Mouse (Mus musculus): ENCODE data around the gene Hist1h3i. TPM values are rescaled to one million over a fixed set of nuclear protein-coding genes. Genes with fewer than 3 reads are reported as not detected.
A peak's percentile ranks its signal among the peaks of the same experiment; 100 is the strongest.
"Not testable (repeated sequence)": the region's sequence is repeated elsewhere in the genome, so short reads cannot be mapped to it uniquely, and the experiment has no call there.

The Hist1h3i gene
- 1 to 10 TPM in 2 of 3 experiments, not detected in 1; 3.1 to 3.4 TPM for polyA plus RNA-seq (2017; shearing (Covaris generic))

DNA sequence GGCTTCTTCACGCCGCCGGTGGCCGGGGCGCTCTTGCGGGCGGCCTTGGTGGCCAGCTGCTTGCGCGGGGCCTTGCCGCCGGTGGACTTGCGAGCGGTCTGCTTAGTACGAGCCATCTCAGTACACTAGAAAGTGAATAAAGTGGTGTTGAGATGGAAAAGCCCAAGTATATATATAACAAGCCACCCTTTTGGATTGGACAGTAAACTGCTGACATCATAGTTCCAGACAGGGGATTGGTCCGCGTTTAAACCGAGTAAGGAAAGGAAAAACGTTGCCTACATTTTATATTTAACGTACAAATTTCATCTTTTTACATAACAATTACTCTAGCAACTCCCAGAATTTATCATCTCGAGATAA lies at the start of gene Hist1h3i:
TSS of gene Hist1h3i (minus strand) at position 116 of the 363 bp plus-strand sequence.
- ATAC-seq: peak; percentile 61

DNA sequence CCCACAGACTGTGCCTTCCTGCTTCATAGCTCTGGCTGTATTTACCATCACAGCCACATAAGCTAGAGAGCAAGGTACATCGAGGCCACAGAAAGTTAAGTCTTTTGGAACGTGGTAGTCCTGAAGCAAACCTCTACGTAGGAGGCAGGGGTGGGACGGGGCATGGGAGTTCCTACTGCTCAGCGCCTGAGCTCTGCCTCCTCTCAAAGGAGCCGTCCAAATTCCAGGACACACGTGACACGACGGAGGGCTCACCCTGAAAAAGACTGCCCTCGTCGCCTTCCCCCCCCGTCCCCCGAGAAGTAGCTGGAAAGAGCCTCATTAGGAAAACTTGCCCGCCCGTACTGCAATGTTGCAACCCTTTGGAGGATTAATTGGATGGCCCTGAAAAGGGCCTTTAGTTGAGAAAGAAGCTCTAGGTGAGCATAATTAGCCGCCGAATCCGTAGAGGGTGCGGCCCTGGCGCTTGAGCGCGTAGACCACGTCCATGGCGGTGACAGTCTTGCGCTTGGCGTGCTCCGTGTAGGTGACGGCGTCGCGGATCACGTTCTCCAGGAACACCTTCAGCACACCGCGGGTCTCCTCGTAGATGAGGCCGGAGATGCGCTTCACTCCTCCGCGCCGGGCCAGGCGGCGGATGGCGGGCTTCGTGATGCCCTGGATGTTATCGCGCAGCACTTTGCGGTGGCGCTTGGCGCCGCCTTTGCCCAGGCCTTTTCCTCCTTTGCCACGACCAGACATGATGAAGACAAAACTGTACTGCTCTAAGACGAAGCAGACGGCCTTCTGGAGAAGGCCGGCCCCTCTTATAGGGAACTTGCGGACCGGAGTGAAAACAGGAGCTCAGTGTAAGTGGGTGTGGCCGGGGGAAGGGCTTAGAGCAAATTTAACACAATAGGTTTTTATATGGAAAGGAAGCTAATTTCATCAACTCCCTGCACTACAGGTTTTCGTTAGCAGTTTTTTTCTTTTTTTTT lies 48.5 kb upstream of the Hist1h3i start, which contains the start of gene Hist1h4n:
TSS of gene Hist1h4n (minus strand) at position 779 of the 977 bp plus-strand sequence.
- peak; percentile 56 for ATAC-seq

- no peak for ATAC-seq
Measured at GRCm38 (mm10) chr13:21830344-21830743, 47.2 kb upstream of the Hist1h3i start.

GRCm38 (mm10) chr13:21828511-21828910 lies 45.3 kb upstream of the Hist1h3i start:
- ATAC-seq: no peak

DNA sequence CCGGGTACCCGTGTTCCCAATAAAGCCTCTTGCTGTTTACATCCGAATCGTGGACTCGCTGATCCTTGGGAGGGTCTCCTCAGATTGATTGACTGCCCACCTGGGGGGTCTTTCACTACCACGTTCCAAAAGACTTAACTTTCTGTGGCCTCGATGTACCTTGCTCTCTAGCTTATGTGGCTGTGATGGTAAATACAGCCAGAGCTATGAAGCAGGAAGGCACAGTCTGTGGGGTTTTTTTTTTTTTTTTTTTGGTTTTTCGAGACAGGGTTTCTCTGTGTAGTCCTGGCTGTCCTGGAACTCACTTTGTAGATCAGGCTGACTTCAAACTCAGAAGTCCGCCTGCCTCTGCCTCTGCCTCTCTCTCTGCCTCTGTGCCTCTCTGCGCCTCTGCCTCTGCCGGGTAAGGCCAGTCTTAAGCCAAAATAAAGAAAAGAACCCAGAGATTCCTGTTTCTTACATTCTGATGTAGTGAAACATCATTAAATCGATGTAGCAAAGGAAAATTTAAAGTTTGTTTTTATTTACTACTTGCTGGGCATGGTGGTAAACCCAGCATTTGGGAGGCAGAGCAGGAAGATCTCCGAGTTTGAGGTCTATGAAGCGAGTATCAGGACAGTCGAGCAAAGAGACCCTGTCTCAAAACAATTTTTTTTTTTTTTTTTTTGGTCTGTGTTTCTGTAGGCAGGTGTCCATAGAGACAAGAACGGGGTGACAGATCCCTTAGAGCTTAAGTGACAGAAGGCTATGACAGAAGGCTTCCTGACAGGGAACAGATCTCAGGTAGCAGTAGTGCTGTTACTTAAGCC lies 37.1 kb upstream of the Hist1h3i start:
- ATAC-seq: not testable (repeated sequence)

- ATAC-seq: not testable (repeated sequence)
Measured at GRCm38 (mm10) chr13:21812092-21812491, 28.9 kb upstream of the Hist1h3i start.

DNA sequence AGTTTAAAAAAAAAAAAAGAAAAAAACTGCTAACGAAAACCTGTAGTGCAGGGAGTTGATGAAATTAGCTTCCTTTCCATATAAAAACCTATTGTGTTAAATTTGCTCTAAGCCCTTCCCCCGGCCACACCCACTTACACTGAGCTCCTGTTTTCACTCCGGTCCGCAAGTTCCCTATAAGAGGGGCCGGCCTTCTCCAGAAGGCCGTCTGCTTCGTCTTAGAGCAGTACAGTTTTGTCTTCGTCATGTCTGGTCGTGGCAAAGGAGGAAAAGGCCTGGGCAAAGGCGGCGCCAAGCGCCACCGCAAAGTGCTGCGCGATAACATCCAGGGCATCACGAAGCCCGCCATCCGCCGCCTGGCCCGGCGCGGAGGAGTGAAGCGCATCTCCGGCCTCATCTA lies 28.4 kb upstream of the Hist1h3i start, which contains the start of gene Hist1h4m:
TSS of gene Hist1h4m (plus strand) at position 208 of the 400 bp plus-strand sequence.
- peak; percentile 36 for ATAC-seq

DNA sequence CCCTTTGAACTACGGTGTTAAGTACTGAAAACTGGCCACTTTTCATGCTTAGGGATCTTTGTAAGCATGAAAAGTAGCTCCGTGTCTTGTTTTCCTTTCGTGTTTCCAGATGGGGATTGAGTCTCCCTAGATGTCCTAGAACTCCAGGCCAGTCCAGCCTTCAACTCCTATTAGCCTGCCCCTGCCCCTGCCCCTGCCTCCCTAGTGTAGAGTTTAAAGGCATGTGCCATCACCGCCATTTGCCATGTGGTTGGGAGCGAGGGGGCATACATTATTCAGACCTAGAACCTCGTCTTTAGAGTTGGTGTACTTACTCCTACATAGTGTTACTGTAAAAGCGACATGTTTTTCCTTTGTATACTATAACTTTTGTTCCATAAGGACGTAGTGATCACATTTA lies 27.9 kb upstream of the Hist1h3i start:
- not testable (repeated sequence) for ATAC-seq

DNA sequence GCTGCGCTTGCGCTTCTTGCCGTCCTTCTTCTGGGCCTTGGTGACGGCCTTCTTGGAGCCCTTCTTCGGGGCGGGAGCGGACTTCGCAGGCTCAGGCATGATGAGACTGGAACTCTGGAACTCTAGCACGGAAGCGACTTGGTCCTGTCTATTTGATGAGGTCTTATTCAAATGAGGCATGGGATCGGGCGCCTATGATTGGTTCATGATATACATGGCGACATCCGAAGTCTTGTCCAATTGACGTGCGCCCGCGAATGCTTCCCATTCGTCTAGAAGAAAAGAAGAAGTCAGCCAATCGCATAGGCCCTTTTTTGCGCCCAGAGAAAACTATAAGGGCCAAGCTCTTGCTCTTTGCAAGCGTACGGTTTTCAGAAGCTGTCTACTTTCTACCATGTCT lies 26.9 kb upstream of the Hist1h3i start, which contains the start of the genes Hist1h2bq and Hist1h2ao:
TSS of gene Hist1h2bq (minus strand) at position 125 of the 400 bp plus-strand sequence.
TSS of gene Hist1h2ao (plus strand) at position 393 of the 400 bp plus-strand sequence.
- ATAC-seq: peak; percentile 91

- peak; percentile 94 for ATAC-seq
Measured at GRCm38 (mm10) chr13:21803058-21803457, 19.9 kb upstream of the Hist1h3i start.

- peak; percentile 52 for ATAC-seq
Measured at GRCm38 (mm10) chr13:21797163-21797562, 14.0 kb upstream of the Hist1h3i start.

DNA sequence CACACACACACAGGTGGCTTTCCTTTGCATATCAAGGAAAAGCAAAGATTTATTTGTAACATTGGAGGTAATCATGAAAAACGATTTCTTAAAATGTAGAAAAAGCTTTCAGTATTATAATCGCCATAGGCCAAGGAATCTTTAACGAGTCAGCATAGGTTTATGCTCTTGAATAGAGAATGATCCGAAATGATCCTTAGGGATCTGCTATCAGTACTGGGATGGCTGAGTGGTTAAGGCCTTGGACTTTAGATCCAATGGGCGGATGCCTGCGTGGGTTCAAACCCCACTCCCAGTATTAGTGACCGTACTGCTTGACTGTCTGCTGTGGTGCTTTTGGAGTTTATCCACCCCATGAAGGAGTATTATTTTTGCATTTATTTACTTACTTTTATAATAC lies 12.4 kb upstream of the Hist1h3i start:
- ATAC-seq: no peak

DNA sequence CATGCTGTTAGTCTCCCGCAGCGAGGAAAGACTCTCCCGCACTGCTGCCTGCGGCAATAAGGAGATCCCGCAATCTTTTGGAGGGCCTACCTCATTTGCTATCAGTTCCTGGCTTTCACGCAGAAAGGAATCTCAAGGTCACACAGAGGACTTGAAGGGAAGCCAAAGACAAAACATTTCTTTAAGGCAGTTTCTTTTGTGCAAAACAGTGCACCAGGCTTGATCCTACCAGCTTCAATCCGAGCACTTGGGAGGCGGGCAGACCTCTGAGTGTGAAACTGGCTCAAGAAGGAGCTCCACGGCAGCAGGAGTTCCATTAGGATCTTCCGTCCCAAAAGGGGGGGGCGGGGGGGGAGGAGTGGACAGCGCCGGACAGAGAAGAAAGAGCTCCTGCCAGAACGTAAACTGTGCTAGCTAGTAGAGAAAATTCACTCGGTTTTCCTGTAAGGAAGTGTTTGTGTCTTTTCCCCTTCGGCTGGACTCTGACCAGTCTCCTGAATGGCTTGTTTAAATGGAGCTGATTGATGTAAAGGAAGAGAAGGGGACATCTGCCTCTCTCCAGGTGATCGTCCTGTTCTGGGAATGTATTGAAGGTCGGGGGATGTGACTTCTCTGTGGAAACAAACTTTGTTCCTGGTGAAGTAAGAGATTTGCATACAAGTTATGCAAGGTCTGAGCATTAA lies 7.6 kb upstream of the Hist1h3i start:
- ATAC-seq: no peak

DNA sequence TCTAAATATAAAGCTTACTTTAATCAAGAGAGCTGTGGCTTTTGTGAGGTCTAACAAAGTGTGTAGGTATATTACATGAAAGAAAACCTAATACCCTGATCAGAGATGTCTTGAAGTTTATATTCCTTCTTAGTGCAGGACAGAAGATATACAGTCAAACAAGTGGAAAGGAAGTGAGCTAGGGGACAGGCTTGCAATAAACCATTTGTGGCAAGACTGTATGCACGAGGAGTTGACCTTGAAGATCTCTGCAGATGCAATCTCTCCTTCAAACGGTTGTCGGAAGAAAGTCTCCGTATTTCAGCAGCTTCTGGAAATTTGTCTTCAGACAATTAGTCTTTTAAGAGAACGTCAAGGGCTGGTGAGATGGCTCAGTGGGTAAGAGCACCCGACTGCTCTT lies 6.8 kb upstream of the Hist1h3i start:
- no peak for ATAC-seq

DNA sequence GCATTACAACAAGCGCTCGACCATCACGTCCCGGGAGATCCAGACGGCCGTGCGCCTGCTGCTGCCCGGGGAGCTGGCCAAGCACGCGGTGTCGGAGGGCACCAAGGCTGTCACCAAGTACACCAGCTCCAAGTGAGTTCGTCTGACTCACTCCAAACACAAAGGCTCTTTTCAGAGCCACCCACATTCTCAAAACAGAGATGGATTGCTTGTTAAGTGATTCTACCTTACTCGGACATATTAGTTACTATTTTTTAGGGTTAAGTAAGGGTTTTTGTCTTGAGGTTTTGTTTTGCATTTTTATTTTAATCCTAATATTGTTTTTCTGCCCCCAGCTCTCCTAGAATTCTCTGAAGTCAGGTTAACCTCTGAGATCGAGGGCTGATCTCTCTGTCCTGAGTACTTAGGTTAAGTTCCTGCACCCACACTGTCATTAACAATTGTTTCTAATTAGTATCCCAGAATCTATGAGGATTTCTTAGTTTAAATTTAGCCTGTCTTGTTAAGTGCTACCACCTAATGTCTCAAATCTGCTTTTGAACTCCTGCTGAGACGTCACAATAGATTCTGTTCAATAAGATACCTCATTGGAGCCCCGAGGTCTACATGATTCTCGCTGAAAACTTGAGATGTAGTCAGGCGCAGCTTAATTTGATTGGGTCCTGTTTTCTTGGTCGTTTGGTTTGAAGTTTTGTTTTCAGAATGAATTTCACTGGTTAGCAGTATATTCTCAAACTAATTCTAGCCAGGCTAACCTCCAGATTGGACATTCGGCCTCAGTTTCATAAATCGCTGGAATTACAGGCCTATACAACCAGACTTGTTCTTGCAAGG lies 4.8 kb upstream of the Hist1h3i start:
- ATAC-seq: no peak

GRCm38 (mm10) chr13:21786899-21787629 lies 3.9 kb upstream of the Hist1h3i start, which contains the start of the genes Hist1h2an and Hist1h2bp:
Gene Hist1h2an (minus strand): TSS chr13:21787218.
Gene Hist1h2bp (plus strand): TSS chr13:21787461.
- ATAC-seq: peak; percentile 90

- ATAC-seq: no peak
Measured at GRCm38 (mm10) chr13:21786189-21786898, 3.2 kb upstream of the Hist1h3i start.

- no peak for ATAC-seq
Measured at GRCm38 (mm10) chr13:21784311-21784710, 1.1 kb upstream of the Hist1h3i start.

DNA sequence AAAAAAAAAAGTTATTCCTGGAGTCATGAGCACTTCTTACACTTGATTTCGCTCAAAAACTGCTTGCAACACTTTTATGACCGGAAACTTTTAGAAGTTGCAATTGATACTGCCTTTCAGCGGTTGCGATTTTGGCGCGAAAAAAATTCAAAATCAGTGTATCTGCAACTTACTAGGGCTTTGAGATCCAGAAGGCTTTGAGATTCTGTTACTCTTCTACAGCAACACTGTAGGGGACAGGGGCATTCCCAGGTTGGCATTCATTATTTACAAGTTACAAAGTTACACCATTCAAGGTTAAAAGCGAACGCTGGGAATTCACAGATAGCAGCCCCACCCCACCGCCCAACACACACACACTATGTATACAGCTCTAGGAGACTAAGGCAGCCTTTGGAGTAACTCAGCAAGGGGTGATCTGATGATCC lies 578 bp upstream of the Hist1h3i start:
- ATAC-seq: no peak
